Mouse (Mus musculus): ENCODE data around the gene Samsn1. TPM values are rescaled to one million over a fixed set of nuclear protein-coding genes. Genes with fewer than 3 reads are reported as not detected.
"Not testable (repeated sequence)": the region's sequence is repeated elsewhere in the genome, so short reads cannot be mapped to it uniquely, and the experiment has no call there.

Samsn1 gene
- total RNA-seq, 2 experiments from 2014 or later: 0.78 to 1.2 TPM

DNA sequence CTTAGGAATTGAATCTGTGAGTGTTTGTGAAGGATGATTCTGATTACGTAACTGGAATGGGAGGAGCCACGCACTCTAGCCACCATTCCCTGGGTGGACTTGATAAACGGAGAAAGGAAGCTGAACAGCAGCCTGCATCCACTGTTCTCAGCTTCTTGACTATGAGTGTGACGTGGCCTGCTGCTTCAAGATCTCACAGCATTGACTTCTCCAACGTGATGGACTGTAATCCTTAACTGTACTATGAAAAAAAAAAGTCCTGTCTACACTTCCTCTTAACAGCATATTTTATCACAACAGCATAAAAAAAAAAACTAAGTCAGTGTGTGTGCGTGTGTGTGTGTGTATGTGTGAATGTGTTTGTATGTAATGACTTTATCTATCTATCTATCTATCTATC is 134.9 kb downstream of the Samsn1 start:
- DNase-seq: no peak
- intact Hi-C loops (cut with DNase I): no loop called here

DNA sequence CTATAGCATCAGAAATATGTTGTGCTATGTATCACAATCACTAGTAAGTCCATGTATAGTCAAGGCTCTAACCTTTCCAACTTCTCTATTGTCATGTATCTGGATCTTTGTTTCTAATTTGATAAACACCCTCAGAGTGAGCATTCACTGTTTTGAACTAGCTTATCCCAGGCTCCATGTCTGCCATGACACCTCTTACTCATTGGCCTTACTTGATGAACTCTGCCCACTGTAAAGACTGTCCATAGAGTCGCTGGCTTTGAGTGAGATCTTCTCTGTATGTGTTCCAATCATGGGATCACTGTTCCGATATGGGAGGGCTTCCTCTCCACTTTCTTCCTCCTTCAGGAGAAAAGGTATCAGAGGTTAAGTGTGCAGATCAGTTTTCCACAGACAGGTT is 143.2 kb downstream of the Samsn1 start:
- no peak for DNase-seq
- intact Hi-C loops (cut with DNase I): no loop called here

GRCm38 (mm10) chr16:75877170-75877569 is 144.9 kb downstream of the Samsn1 start:
- intact Hi-C loops (cut with DNase I): no loop called here

GRCm38 (mm10) chr16:75875896-75876295 is 146.2 kb downstream of the Samsn1 start:
- intact Hi-C loops (cut with DNase I): no loop called here
- no peak for DNase-seq

More at GRCm38 (mm10) chr16:75877170-75877569, 144.9 kb downstream of the Samsn1 start:
- peak; percentile 5 to 22 for DNase-seq

- no peak for DNase-seq
- intact Hi-C loops (cut with DNase I): no loop called here
These were observed 147.6 kb downstream of the Samsn1 start for GRCm38 (mm10) chr16:75874508-75874907.

DNA sequence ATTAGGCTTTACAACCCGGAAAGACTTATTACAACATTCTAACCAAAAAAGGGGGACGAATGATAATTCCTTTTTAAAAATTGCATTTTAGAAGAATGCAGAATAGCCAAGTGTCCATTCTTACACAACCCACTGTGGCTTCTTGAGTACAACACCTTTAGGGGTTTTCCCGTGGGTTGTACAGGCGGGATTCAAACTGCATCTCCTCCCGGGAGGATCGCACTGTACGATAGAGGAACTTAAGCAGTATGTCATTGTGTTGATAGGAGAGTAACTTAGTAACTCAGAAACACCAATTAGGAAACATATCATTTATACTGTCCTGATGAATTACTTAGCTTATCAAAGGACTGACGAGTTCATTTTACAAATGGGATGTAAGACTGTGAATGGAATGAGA is 149.8 kb downstream of the Samsn1 start:
- no peak for DNase-seq
- intact Hi-C loops (cut with DNase I): no loop called here

DNA sequence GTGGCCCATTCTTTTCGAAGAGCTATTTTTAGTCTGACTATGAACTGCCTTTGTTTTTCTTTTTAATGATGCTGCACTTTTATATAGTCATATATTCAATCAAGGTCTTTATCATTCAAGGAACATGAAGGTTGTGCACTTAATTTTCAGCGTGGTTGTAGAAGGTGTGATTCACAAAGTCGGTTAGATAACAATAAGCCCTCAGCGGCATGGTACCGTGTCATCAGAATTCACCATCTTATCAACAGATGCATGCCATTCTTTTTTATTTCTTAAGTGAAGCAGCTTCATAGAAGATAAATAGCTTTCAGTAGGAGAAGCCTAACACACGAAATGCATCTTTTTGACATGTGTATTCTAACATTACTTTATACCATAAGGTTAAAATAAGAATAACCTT is 154.7 kb downstream of the Samsn1 start:
- no peak for DNase-seq
- intact Hi-C loops (cut with DNase I): no loop called here

- intact Hi-C loops (cut with DNase I): no loop called here
- peak in 1 of 2 experiments; percentile 4 for DNase-seq
These were observed 156.6 kb downstream of the Samsn1 start for GRCm38 (mm10) chr16:75865505-75865904.

DNA sequence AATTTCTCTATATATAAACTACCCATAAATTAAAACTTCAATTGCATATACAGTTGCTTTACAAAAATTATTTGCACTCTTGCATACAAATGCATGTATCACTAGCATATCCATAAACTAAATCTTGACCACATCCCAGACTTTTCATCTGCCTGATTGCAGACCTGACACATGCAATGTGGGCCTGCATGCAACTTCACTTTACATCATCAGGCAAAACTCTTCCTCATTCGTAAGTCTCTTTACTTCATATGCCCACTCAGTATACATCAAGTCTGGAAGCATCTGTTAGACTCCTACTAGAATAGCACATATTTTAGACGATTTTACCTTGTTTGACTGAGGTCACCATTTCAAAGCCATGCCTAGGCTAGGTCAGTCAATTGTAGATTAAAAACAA is 157.4 kb downstream of the Samsn1 start:
- no peak for DNase-seq
- intact Hi-C loops (cut with DNase I): no loop called here

DNA sequence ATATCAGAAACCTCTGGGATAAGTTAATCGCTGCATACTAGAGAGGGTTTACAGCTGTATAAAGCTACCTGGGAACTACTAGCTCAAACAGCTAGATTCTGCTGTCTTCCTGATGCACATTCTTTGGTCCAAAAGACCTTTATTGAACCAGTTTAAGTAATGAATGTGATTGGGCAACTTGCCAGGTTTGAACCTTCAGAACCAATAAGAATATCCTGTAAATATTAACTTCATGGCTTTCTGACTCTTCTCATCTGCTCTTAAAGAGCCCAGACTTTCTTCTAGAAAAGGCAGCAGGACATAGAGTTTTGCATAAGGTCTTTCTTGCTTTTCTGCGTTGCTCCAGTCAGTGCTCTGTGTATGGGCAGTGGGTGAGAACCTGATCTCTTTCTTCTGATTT is 165.7 kb downstream of the Samsn1 start:
- intact Hi-C loops (cut with DNase I): no loop called here
- DNase-seq: no peak

DNA sequence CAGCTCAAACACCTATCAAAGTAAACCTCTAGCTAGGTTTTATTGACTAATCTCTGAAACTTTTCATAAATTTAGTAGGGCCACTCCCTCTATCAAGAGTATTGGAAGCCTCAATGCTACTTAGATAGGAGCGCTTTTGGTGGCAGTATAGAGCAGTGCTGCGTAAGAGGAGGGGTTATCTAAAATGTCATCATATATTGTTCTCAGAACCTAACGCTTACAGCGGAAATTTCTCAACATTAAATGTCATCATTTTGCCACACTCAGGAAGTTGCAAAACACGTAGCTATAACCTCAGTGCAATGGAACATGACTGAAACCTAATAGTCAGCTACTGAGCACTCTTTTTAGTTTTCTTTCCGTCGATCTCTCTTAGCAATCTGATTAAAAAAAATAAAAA is 166.7 kb downstream of the Samsn1 start:
- intact Hi-C loops (cut with DNase I): no loop called here
- no peak for DNase-seq

GRCm38 (mm10) chr16:75853556-75854271 is 168.4 kb downstream of the Samsn1 start:
- intact Hi-C loops (cut with DNase I): no loop called here
- no peak for DNase-seq

- no peak for DNase-seq
- intact Hi-C loops (cut with DNase I): no loop called here
These were observed 169.6 kb downstream of the Samsn1 start for GRCm38 (mm10) chr16:75852485-75852884.

DNA sequence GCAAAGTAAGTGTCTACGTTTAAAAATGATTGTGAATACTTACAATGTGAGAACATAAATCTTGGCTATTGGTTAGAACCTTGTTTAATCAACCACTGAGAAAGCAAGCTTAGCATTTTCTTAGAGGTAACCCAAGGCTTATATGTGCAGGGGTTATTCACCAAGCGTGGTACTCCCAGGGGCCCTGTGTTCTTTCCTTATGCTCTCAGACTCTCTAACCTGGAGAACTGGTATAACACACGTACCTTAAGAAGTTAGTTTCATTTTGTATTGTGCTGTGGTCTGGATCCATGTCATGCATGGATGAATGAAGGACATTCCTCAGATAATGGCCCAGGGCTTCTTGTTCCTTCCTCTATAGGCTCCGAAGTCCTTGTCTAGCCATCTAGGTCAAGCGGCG is 173.0 kb downstream of the Samsn1 start:
- intact Hi-C loops (cut with DNase I): no loop called here
- DNase-seq: no peak

- DNase-seq: no peak
- intact Hi-C loops (cut with DNase I): no loop called here
These were observed 178.4 kb downstream of the Samsn1 start for GRCm38 (mm10) chr16:75843653-75844062.

DNA sequence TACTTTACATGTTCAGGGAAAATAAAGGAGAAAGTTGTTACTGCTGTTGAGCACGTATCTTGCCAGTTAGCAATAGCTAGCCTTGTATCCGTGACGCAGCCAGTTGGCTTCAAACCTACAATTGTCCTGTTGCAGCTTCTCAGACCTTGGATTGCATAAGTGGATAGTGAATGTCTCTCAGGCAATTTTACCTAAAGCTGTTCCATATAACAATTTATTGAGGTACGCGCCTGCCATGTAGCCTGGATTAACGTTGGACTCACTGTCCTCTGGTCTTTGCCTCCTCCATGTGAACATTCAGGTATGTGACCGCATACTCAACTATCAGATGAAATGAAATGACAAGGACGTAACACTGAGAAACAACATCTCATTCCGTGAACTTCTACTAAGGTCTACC is 179.1 kb downstream of the Samsn1 start:
- no peak for DNase-seq
- intact Hi-C loops (cut with DNase I): no loop called here

- intact Hi-C loops (cut with DNase I): no loop called here
- DNase-seq: no peak
These were observed 179.5 kb downstream of the Samsn1 start for GRCm38 (mm10) chr16:75842569-75842968.

DNA sequence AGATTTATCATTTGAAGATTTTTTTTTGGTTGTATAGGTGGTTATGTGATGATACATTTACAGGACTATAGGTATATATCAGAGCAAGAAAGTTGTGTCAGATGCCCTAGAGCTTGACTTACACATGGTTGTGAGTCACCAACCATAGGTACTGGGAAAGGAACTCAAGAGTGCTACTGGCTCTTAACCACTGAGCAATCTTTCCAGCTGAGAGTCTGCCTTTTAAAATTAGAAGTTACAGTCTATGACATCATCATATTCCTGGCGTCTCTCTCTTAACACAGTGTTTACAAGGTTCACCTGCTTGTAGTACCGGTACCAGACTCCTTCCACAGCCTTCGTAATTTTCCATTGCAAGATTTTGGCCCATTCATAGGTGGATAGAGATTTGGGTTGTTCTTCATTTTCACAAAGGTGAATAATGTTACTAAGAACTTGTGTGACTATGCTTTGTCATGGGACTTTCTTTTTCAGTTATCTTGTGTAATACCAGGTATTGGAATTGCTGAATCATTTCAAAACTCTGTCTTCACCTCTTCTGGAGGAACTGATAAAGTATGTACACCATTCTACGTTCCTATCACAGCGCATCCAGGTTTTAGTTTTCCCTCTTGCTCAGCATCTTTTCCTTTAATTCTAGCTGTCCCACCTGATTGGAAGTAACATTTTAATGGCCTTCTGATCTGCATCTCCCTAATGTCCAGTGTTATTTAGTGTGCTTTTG is 184.2 kb downstream of the Samsn1 start:
- DNase-seq: no peak
- intact Hi-C loops (cut with DNase I): no loop called here

GRCm38 (mm10) chr16:75831390-75831789 is 190.7 kb downstream of the Samsn1 start:
- no peak for DNase-seq
- intact Hi-C loops (cut with DNase I): no loop called here

- DNase-seq; intact Hi-C loops (cut with DNase I): not testable (repeated sequence)
These were observed 195.1 kb downstream of the Samsn1 start for GRCm38 (mm10) chr16:75826949-75827348.

DNA sequence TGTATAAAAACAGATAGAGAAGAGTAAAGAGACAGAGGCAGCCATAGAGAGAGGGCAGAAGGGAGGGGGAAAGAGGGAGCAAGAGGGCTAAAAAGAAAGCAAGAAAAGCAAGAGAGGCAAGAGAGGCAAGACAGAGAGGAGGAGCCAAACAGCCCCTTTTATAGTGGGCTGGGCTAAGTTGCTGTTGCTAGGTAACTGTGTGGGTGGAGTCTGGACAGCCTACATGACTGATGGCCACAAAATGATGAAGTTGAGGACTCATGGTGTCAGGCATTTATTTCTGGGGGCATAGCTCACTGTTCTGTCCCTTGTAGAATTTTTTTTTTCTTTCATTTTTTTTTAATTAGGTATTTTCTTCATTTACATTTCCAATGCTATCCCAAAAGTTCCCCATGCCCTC is 195.6 kb downstream of the Samsn1 start:
- intact Hi-C loops (cut with DNase I): no loop called here
- no peak for DNase-seq

GRCm38 (mm10) chr16:75823226-75823625 is 198.9 kb downstream of the Samsn1 start:
- no peak for DNase-seq
- intact Hi-C loops (cut with DNase I): no loop called here

All from heart, postnatal 36 days (tissue).